Mouse (Mus musculus): ENCODE results near the gene Nipsnap2.
A peak's percentile ranks its signal among the peaks of the same experiment; 100 is the strongest.
"Not testable (repeated sequence)": the region's sequence is repeated elsewhere in the genome, so short reads cannot be mapped to it uniquely, and the experiment has no call there.

The Nipsnap2 gene

DNA sequence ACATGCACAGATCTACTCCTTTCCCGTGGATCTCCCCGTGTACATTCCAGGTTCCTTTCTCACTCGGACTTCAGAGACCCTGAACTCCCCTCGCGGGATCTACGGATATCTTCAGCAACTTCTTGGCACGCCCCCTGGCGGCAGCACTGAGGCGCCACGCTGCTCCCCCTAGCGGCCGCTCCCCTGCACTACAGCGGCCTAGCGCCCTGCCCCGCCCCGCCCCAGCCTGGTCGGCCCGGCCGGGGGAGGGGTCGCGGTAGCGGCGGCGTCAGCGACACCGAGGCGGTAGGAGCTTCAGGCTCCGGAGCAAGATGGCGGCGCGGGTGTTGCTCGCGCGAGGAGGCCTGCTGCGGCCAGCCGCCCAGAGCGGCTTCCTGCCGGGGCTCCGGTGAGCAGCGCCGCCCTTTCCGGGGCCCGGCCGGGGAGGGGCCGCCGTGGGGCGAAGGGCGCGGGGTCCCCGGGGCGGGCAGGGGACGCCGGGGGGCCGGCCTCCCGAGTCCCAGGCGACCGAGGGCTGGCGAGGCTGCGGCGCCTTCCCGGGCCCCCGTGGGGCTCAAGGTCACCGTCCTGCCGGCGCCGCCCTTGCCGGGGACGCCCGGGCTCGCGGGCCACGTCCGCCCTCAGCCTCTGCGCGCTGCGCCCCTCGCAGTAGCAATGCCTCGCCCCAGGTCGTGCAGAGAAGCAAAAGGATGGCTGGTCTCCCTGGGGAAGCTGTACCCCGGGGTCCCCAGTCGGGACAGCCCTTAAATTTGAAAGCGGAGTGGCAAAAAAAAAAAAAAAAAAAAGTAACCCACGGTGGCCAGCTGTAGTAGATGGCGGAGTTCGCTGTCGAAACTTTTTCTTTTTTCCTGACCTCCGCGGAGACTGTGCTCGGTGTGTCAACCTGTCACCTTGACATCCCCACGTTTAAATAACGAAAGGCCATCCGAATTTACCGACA lies at the start of gene Nipsnap2:
Gene Nipsnap2, plus strand, starts transcription at position 230 of the 940 bp plus-strand sequence.
- no peak for DNase-seq (ENCODE audit: extremely low read depth, low read depth, low spot score)

- DNase-seq (ENCODE audit: extremely low read depth, low read depth, low spot score): not testable (repeated sequence)
These were observed 39.7 kb upstream of the Nipsnap2 start for GRCm38 (mm10) chr5:129685141-129685540.

DNA sequence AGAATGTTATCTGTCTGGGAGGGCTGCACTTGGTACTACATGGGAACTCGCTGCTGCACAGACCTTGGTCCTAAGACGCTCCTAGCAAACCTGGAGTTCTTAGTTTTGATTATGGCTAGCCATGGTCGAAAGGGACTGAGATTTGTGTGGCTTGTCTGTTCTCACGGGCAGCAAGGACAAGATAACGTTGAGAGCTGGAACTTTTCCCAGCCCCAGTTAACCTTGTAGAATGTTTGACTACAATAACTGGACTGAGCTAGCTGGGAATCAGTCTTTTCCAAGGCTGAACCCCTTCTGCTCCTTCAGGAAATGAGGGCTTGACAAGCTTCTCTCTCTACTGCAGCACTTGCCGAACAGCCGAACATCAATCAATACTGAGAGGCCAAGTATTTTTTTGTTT lies 37.2 kb upstream of the Nipsnap2 start:
- DNase-seq (ENCODE audit: extremely low read depth, low read depth, low spot score): no peak

GRCm38 (mm10) chr5:129690528-129690927 lies 34.3 kb upstream of the Nipsnap2 start:
- DNase-seq (ENCODE audit: extremely low read depth, low read depth, low spot score): no peak

GRCm38 (mm10) chr5:129700506-129700905 lies 24.4 kb upstream of the Nipsnap2 start:
- no peak for DNase-seq (ENCODE audit: extremely low read depth, low read depth, low spot score)

DNA sequence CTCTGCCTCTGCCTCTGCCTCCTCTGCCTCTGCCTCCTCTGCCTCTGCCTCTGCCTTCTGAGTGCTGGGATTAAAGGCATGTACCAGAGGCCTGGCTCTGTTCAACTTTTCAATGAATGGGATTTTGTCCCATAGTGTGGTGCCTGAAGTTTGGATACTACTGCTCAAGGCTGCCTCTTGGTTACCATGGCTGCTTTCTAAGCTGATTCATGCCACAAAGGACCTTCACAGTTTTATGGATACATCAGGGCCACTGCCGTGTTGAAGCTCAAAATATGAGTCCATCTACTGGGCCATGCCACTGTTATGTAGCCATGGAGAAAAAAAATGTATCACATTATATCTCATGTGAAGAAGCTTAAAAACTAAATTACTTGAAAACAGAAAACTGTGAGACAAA lies 23.2 kb upstream of the Nipsnap2 start:
- DNase-seq (ENCODE audit: extremely low read depth, low read depth, low spot score): no peak

DNA sequence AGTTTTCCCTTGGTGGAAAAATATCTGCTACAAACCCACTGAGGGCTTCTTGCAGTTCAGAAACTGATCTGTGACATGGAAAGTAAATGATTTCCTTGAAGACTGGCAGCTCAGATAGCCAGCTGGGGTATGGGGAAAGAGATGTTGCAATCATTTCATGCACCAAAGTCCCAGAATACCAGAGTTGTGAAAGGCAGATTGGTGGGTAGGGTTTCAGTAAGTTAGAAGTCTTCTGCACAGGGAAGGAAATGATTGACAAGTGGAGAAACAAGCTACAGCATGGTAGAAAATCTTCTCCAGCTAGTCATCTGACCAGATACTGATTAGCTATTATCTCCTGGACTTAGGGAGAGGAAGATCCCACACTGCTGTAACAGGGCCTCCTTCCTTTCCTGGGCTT lies 21.5 kb upstream of the Nipsnap2 start:
- DNase-seq (ENCODE audit: extremely low read depth, low read depth, low spot score): no peak

DNA sequence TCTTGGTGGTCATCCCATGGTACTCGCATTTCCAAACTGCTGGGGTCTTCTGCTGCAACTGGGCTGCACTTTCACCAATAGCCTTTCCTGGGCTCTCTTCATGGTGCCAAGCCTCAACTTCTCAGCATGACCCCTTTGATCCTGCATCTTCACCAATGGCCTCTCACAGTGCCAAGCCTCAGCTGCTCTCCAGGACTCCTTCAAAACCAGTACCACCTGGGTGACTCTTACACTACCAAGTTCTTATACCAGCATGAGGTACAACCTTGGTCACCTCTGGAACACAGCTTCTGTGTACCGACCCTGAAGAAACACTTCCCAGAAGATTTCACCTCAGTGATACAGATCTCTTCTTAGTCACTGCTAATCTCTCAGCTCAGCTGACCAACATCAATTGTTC lies 16.5 kb upstream of the Nipsnap2 start, which contains the start of gene Sept14:
Gene Sept14, minus strand, starts transcription at position 101 of the 400 bp plus-strand sequence.
- no peak for DNase-seq (ENCODE audit: extremely low read depth, low read depth, low spot score)

- peak; percentile 37 for DNase-seq (ENCODE audit: extremely low read depth, low read depth, low spot score)
These were observed 9.5 kb upstream of the Nipsnap2 start, which contains the start of gene Mrps17 for GRCm38 (mm10) chr5:129715326-129715861. TSS of gene Mrps17 (plus strand) at chr5:129715497.

DNA sequence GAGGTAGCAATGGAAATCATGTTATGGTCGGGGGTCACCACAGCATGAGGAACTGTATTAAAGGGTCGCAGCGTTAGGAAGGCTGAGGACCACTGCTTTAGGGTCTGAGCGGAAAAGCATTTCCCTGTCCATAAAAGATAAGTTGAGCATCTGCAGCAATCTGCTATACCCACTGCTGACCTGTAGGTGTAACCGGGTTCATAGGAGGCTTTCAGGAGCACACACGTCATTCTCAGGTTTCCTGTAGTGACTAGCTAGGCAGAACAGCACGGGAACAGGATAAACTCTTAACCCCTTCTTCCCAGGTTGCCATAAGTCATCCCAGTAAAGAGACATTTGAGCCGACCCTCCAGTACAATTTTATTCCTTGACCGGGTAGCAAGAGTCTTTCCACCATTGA lies 7.8 kb upstream of the Nipsnap2 start:
- DNase-seq (ENCODE audit: extremely low read depth, low read depth, low spot score): no peak

- no peak for DNase-seq (ENCODE audit: extremely low read depth, low read depth, low spot score)
These were observed 4.7 kb upstream of the Nipsnap2 start for GRCm38 (mm10) chr5:129720176-129720575.

DNA sequence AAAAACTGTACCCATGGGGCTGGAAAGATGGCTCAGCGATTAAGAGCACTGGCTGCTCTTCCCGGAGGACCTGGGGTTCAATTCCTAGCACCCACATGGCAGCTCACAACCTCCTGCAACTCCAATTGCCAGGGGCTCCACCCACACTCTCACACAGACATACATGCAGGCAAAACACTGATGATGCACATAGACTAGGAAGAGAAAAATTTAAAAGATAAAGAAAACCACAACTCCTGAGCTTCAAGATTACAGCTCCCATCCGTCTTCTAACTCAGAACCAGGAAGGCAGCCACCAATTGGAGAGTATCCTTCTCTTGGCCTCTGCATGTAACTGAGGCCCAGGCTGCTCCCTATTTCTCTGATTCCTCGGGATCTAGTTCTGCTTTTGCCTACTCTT lies 595 bp upstream of the Nipsnap2 start:
- no peak for DNase-seq (ENCODE audit: extremely low read depth, low read depth, low spot score)

DNA sequence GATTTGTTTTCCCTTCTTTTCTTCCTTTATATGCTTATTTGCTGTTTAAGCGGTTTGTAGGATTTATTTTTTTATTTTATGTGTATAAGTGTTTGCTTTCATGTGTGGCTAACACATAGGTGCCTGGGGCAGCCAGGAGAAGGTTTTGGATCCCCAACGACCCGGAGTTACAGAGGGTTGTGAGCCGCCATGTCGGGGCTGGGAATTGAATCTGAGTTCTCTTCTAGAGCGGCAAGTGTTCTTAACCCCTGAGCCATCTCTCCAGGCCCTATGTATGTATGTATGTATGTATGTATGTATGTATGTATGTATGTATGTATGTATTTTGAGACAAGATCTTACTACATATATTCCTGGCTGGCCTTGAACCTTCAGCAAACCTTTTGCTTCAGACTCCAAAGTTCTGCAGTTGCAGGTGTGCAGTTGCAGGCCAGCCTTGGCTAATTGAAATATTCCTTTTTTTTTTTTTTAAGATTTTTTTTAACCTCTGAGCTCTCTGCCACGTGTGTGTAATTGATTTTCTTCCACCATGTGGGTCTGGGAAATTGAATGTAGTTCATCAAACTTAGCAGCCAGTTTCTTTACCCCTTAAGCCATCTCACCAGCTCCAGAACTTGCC lies 1.0 kb downstream of the Nipsnap2 start:
- no peak for DNase-seq (ENCODE audit: extremely low read depth, low read depth, low spot score)

- no peak for DNase-seq (ENCODE audit: extremely low read depth, low read depth, low spot score)
These were observed 1.9 kb downstream of the Nipsnap2 start for GRCm38 (mm10) chr5:129726784-129727183.

GRCm38 (mm10) chr5:129729286-129729685 lies 4.4 kb downstream of the Nipsnap2 start:
- no peak for DNase-seq (ENCODE audit: extremely low read depth, low read depth, low spot score)

DNA sequence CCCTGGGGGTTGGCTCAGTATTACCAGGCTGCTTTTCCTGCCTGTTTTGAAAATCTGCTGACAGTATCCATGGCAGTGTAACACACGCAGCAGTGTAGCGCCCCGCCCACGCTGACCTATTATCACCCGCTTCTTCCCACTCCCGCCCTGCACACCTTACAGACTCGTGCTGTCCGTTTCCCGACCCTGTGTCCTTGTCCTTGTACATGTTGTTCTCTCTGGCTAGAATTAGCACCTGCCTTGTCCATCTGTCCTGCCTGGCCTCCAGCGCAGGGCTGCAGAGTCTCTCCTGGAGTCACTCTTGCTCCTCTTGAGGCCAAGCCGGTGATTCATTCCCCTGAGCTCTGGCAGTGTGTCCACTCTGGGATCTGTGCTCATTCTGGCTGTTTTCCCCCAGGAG lies 5.5 kb downstream of the Nipsnap2 start:
- no peak for DNase-seq (ENCODE audit: extremely low read depth, low read depth, low spot score)

- no peak for DNase-seq (ENCODE audit: extremely low read depth, low read depth, low spot score)
These were observed 6.2 kb downstream of the Nipsnap2 start for GRCm38 (mm10) chr5:129731021-129731420.

DNA sequence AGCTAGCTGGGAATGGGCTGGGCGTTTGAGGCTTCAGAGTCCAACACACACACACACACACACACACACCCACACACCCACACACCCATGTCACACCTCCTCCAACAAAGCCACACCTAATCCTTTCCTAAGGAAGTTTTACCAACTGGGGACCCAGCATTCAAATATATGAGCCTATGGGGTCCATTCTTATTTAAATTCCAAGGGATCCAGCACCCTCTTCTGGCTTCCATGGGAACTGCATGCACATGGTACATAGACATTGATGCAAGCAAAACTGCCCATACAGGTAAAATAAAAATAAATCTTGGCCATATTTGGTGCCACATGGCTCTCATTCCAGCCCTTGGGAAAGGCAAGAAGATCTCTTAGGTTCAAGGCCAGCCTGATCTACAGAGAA lies 16.1 kb downstream of the Nipsnap2 start:
- no peak for DNase-seq (ENCODE audit: extremely low read depth, low read depth, low spot score)

GRCm38 (mm10) chr5:129742903-129743488 lies 18.1 kb downstream of the Nipsnap2 start:
- no peak for DNase-seq (ENCODE audit: extremely low read depth, low read depth, low spot score)

DNA sequence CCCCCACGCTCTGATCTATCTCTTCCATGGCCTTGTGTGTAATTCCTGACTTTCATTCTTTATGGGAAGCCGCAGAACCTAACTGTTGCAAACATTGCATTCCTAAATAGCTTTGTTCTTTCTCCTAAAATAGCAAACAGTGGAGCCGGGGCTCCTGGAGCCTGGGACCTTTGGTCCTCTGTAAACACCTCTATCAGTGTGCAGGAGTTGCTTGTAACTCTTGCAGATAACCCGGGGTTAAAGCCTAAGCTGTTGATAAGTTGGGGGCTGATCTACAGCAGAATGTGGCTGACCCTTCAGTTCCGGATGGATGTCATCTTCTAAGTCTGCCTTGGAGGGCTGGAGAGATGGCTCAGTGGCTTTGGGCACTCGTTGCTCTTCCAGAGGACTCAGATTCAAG lies 19.2 kb downstream of the Nipsnap2 start:
- DNase-seq (ENCODE audit: extremely low read depth, low read depth, low spot score): no peak

DNA sequence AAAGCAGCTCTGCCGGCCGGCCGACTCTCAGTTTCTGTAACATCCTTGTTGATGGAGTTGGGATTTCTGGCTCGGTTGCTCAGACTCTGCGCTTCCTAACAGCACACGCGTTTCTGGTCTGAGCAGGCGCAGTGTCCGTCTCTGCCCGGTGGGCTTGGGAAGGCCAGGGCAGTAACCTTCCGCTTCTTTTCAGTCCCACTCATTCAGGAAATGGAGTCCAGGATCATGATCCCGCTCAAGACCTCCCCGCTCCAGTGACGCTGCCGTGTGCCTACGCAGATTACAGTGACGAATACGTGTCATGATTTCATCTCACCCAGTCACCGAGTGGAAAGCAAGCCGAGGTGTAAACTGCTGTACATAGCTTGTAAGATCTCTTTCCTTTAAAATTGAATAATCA lies 32.0 kb downstream of the Nipsnap2 start:
- no peak for DNase-seq (ENCODE audit: extremely low read depth, low read depth, low spot score)
